Mouse (Mus musculus) MEL (cell line): ENCODE data around the gene Cps1. TPM values are rescaled to one million over a fixed set of nuclear protein-coding genes. Genes with fewer than 3 reads are reported as not detected.

Experiments used
- DNase-seq: peaks from one replicate; pipeline ENCODE4 v3.0.0; 2011; ENCODE audit warnings: low read depth, low spot score
- H3K27ac ChIP-seq: 2 replicates; pipeline ENCODE4 v1.5.1; 2012; ENCODE audit warnings: low read depth, mild to moderate bottlenecking, control low read depth, low read length, moderate library complexity; ENCODE audit not compliant: control insufficient read depth
- H3K27me3 ChIP-seq, 2 experiments: fragments of 150-350 bp in 1 of 2; sonication (generic) in 1 of 2; 2 replicates each; pipeline ENCODE4 v1.6.1; 2012; ENCODE audit warnings: low read length in 2 of 2, mild to moderate bottlenecking in 2 of 2, improper control_type of control experiment in 1 of 2, moderate library complexity in 1 of 2; ENCODE audit not compliant: insufficient read depth in 2 of 2, control insufficient read depth in 1 of 2
- H3K36me3 ChIP-seq, 2 experiments: 2 replicates each; pipeline ENCODE4 v1.6.1; 2012 to 2014; ENCODE audit warnings: low read length in 2 of 2, improper control_type of control experiment in 1 of 2, inconsistent platforms in 1 of 2, mild to moderate bottlenecking in 1 of 2; ENCODE audit not compliant: insufficient read depth in 2 of 2, control insufficient read depth in 1 of 2
- H3K4me1 ChIP-seq, 2 experiments: fragments of 150-350 bp in 1 of 2; sonication (generic) in 1 of 2; 2 replicates each; pipeline ENCODE4 v1.6.1; 2012; ENCODE audit warnings: low read length in 2 of 2, improper control_type of control experiment in 1 of 2, mild to moderate bottlenecking in 1 of 2; ENCODE audit not compliant: insufficient read depth in 2 of 2, control insufficient read depth in 1 of 2
- H3K4me3 ChIP-seq, 2 experiments: fragments of 150-350 bp in 1 of 2; sonication (generic) in 1 of 2; 2 replicates each; pipeline ENCODE4 v1.5.1; 2012; ENCODE audit warnings: low read depth in 2 of 2, low read length in 2 of 2, mild to moderate bottlenecking in 2 of 2, moderate library complexity in 2 of 2, control low read depth in 1 of 2, improper control_type of control experiment in 1 of 2; ENCODE audit not compliant: control insufficient read depth in 1 of 2, insufficient read depth in 1 of 2
- H3K79me2 ChIP-seq: 2 replicates; pipeline ENCODE4 v1.6.1; 2012; ENCODE audit warnings: mild to moderate bottlenecking, low read length, moderate library complexity; ENCODE audit not compliant: control insufficient read depth, poor library complexity, insufficient read depth
- H3K9ac ChIP-seq: 2 replicates; pipeline ENCODE4 v1.6.1; 2012; ENCODE audit warnings: low read depth, mild to moderate bottlenecking, control low read depth, low read length, moderate library complexity; ENCODE audit not compliant: control insufficient read depth, poor library complexity, severe bottlenecking
- H3K9me3 ChIP-seq: fragments of 150-350 bp; sonication (generic); replicated peaks from 2 replicates; pipeline ENCODE4 v1.6.1; 2012; ENCODE audit warnings: mild to moderate bottlenecking, low read length, improper control_type of control experiment, moderate library complexity; ENCODE audit not compliant: insufficient read depth
- CHD2 ChIP-seq: IDR thresholded peaks from 2 replicates; pipeline ENCODE4 v1.6.1; 2011; ENCODE audit warnings: low read length, improper control_type of control experiment
- CTCF ChIP-seq, 3 experiments: IDR thresholded peaks in 2 of 3; conservative IDR thresholded peaks in 1 of 3; 2 replicates each; pipeline ENCODE4 v1.5.1; 2011 to 2012; ENCODE audit warnings: low read length in 3 of 3, low read depth in 2 of 3, mild to moderate bottlenecking in 2 of 3, improper control_type of control experiment in 1 of 3, inconsistent platforms in 1 of 3, mixed read lengths in 1 of 3, moderate library complexity in 1 of 3; ENCODE audit not compliant: control insufficient read depth in 1 of 3, insufficient read depth in 1 of 3, poor library complexity in 1 of 3, severe bottlenecking in 1 of 3
- E2F4 ChIP-seq: IDR thresholded peaks from 2 replicates; pipeline ENCODE4 v1.6.1; 2011; ENCODE audit warnings: low read depth, low read length, improper control_type of control experiment, borderline replicate concordance
- ELF1 ChIP-seq: IDR thresholded peaks from 2 replicates; pipeline ENCODE4 v1.6.1; 2014; ENCODE audit warnings: low read depth, mild to moderate bottlenecking, inconsistent platforms, low read length, improper control_type of control experiment, moderate library complexity
- GABPA ChIP-seq: IDR thresholded peaks from 2 replicates; pipeline ENCODE4 v1.6.1; 2012; ENCODE audit warnings: low read depth, mild to moderate bottlenecking, inconsistent platforms, low read length, improper control_type of control experiment, moderate library complexity
- GATA1 ChIP-seq: IDR thresholded peaks from 2 replicates; pipeline ENCODE4 v1.6.1; 2011; ENCODE audit warnings: low read depth, low read length, improper control_type of control experiment
- JUND ChIP-seq: IDR thresholded peaks from 2 replicates; pipeline ENCODE4 v1.6.1; 2011; ENCODE audit warnings: low read depth, mild to moderate bottlenecking, improper control_type of control experiment, low read length
- KAT2A ChIP-seq: conservative IDR thresholded peaks from 2 replicates; pipeline ENCODE4 v1.6.1; 2012; ENCODE audit warnings: low read depth, low read length, improper control_type of control experiment, inconsistent platforms
- MAFK ChIP-seq: IDR thresholded peaks from 2 replicates; pipeline ENCODE4 v1.6.1; 2011; ENCODE audit warnings: low read depth, mild to moderate bottlenecking, low read length, improper control_type of control experiment, borderline replicate concordance
- MAZ ChIP-seq: IDR thresholded peaks from 2 replicates; pipeline ENCODE4 v1.6.1; 2012; ENCODE audit warnings: low read depth, mild to moderate bottlenecking, inconsistent platforms, low read length, improper control_type of control experiment
- MEF2A ChIP-seq: IDR thresholded peaks from 2 replicates; pipeline ENCODE4 v1.6.1; 2014; ENCODE audit warnings: low read depth, mild to moderate bottlenecking, inconsistent platforms, low read length, improper control_type of control experiment; ENCODE audit not compliant: poor library complexity, insufficient replicate concordance, severe bottlenecking; ENCODE audit errors: extremely low read depth
- MXI1 ChIP-seq: IDR thresholded peaks from 2 replicates; pipeline ENCODE4 v1.6.1; 2011; ENCODE audit warnings: mild to moderate bottlenecking, low read depth, low read length, improper control_type of control experiment
- MYB ChIP-seq: IDR thresholded peaks from 2 replicates; pipeline ENCODE4 v1.6.1; 2011; ENCODE audit warnings: mild to moderate bottlenecking, low read depth, low read length, improper control_type of control experiment
- MYC ChIP-seq: IDR thresholded peaks from 2 replicates; pipeline ENCODE4 v1.6.1; 2011; ENCODE audit warnings: low read depth, mild to moderate bottlenecking, low read length, improper control_type of control experiment, moderate library complexity
- NELFE ChIP-seq: IDR thresholded peaks from 2 replicates; pipeline ENCODE4 v1.6.1; 2011; ENCODE audit warnings: low read depth, low read length, improper control_type of control experiment
- NRF1 ChIP-seq: IDR thresholded peaks from 2 replicates; pipeline ENCODE4 v1.6.1; 2014; ENCODE audit warnings: low read depth, mild to moderate bottlenecking, inconsistent platforms, low read length, improper control_type of control experiment, moderate library complexity; ENCODE audit not compliant: poor library complexity, insufficient read depth, severe bottlenecking
- POLR2A ChIP-seq, 2 experiments: IDR thresholded peaks; 2 replicates each; pipeline ENCODE4 v1.6.1; 2011 to 2012; ENCODE audit warnings: low read length in 2 of 2, mild to moderate bottlenecking in 2 of 2, control low read depth in 1 of 2, improper control_type of control experiment in 1 of 2, low read depth in 1 of 2, moderate library complexity in 1 of 2; ENCODE audit not compliant: control insufficient read depth in 1 of 2, insufficient read depth in 1 of 2, poor library complexity in 1 of 2
- POLR2AphosphoS2 ChIP-seq: IDR thresholded peaks from 2 replicates; pipeline ENCODE4 v1.6.1; 2011; ENCODE audit warnings: low read length, improper control_type of control experiment
- RCOR1 ChIP-seq: IDR thresholded peaks from 2 replicates; pipeline ENCODE4 v1.6.1; 2012; ENCODE audit warnings: low read depth, mild to moderate bottlenecking, inconsistent platforms, low read length, improper control_type of control experiment
- SIN3A ChIP-seq: IDR thresholded peaks from 2 replicates; pipeline ENCODE4 v1.6.1; 2012; ENCODE audit warnings: low read length, improper control_type of control experiment, inconsistent platforms
- SMC3 ChIP-seq: IDR thresholded peaks from 2 replicates; pipeline ENCODE4 v1.6.1; 2011; ENCODE audit warnings: low read depth, low read length, improper control_type of control experiment
- TAL1 ChIP-seq: IDR thresholded peaks from 2 replicates; pipeline ENCODE4 v1.6.1; 2012; ENCODE audit warnings: mild to moderate bottlenecking, inconsistent platforms, low read length, moderate library complexity, mixed read lengths
- TBP ChIP-seq: IDR thresholded peaks from 2 replicates; pipeline ENCODE4 v1.8.0; 2011; ENCODE audit warnings: low read depth, low read length, improper control_type of control experiment
- TCF12 ChIP-seq: IDR thresholded peaks from 2 replicates; pipeline ENCODE4 v1.6.1; 2014; ENCODE audit warnings: low read depth, mild to moderate bottlenecking, inconsistent platforms, low read length, improper control_type of control experiment, moderate library complexity
- UBTF ChIP-seq: IDR thresholded peaks from 2 replicates; pipeline ENCODE4 v1.6.1; 2012; ENCODE audit warnings: low read depth, mild to moderate bottlenecking, inconsistent platforms, low read length, improper control_type of control experiment, moderate library complexity, borderline replicate concordance; ENCODE audit not compliant: insufficient read depth
- USF1 ChIP-seq: IDR thresholded peaks from 2 replicates; pipeline ENCODE4 v1.6.1; 2014; ENCODE audit warnings: low read depth, mild to moderate bottlenecking, inconsistent platforms, low read length, improper control_type of control experiment, moderate library complexity
- USF2 ChIP-seq, 2 experiments: IDR thresholded peaks; 2 replicates each; pipeline ENCODE4 v1.6.1; 2011 to 2012; ENCODE audit warnings: improper control_type of control experiment in 2 of 2, low read length in 2 of 2, borderline replicate concordance in 1 of 2, inconsistent platforms in 1 of 2, low read depth in 1 of 2, mild to moderate bottlenecking in 1 of 2; ENCODE audit not compliant: insufficient read depth in 1 of 2
- ZKSCAN1 ChIP-seq: IDR thresholded peaks from 2 replicates; pipeline ENCODE4 v1.6.1; 2012; ENCODE audit warnings: low read depth, mild to moderate bottlenecking, inconsistent platforms, low read length, improper control_type of control experiment, moderate library complexity
- ZNF384 ChIP-seq: IDR thresholded peaks from 2 replicates; pipeline ENCODE4 v1.6.1; 2012; ENCODE audit warnings: low read depth, mild to moderate bottlenecking, inconsistent platforms, low read length, improper control_type of control experiment
- polyA plus RNA-seq, 2 experiments: library from polyadenylated mRNA; stranded (reverse) in 1 of 2; unstranded in 1 of 2; fragments of >175 nt in 1 of 2; fragments of >200 nt in 1 of 2; gene quantifications; 2 replicates each; pipeline versions ENCODE4 v1.2.1 to v1.2.4; 2012; ENCODE audit warnings: low replicate concordance in 2 of 2, low read depth in 1 of 2; ENCODE audit not compliant: insufficient read length in 2 of 2, insufficient read depth in 1 of 2, missing spikeins in 1 of 2
- total RNA-seq: library from RNA; depleted of rRNA; stranded (reverse); fragments of 300-350 nt; gene quantifications from 2 replicates; pipeline ENCODE4 v1.2.3, GENCODE M21; 2012

Gene Cps1
- total and polyA plus RNA-seq, 3 experiments: not detected

DNA sequence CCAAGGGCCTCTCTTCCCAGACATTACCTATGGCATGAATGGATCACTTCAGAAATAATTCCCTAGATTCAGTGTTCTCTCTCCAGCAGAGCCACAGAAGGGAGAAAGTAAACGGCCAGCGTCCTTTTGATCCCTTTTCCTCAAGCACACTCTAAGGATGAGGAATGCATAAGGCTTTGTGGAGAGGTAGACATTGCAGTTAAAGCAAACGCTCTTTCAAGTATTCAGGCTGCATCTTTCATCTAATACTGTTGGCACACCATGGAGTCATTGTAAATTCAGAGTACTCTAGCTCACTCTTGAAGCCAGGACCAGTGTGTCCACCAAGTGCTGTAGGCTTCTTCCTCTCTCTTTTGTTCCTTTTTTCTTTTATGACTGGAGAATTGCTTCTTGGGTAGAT is 28.4 kb downstream of the Cps1 start:
- no peak for TF ChIP-seq GATA1
- TF ChIP-seq MYC: no peak
- TF ChIP-seq USF1: no peak
- no peak for TF ChIP-seq USF2 (IDR thresholded peaks at IDR 0.05; ENCODE audit: borderline replicate concordance in 1 of 2, insufficient read depth in 1 of 2, low read depth in 1 of 2, low read length in 2 of 2)
- no peak for TF ChIP-seq CHD2
- no peak for TF ChIP-seq CTCF (IDR thresholded peaks at IDR 0.05 in 2 of 3, conservative IDR thresholded peaks at IDR 0.05 in 1 of 3; ENCODE audit: control insufficient read depth in 1 of 3, insufficient read depth in 1 of 3, low read depth in 2 of 3, low read length in 3 of 3, poor library complexity in 1 of 3, severe bottlenecking in 1 of 3)
- no peak for TF ChIP-seq RCOR1
- TF ChIP-seq KAT2A: no peak
- no peak for TF ChIP-seq TAL1
- no peak for TF ChIP-seq ELF1
- TF ChIP-seq ZNF384: no peak
- no peak for TF ChIP-seq POLR2A (IDR thresholded peaks at IDR 0.05; ENCODE audit: control insufficient read depth in 1 of 2, insufficient read depth in 1 of 2, low read depth in 1 of 2, low read length in 2 of 2, poor library complexity in 1 of 2)
- no peak for TF ChIP-seq MAZ
- no peak for TF ChIP-seq SMC3
- no peak for TF ChIP-seq NELFE
- no peak for TF ChIP-seq UBTF
- TF ChIP-seq TCF12: no peak
- no peak for TF ChIP-seq MYB
- TF ChIP-seq JUND: no peak
- TF ChIP-seq MEF2A: no peak
- TF ChIP-seq, all 39 proteins: peak for 0
- Histone ChIP-seq H3K27ac (no peak overlapping the region), H3K27me3 (no peaks in the 10 kb centered on the region; a peak in 1 of 4 replicates), H3K9ac (no peak overlapping the region), H3K9me3 (no peaks in the 10 kb centered on the region), H3K4me1 (no peaks in the 10 kb centered on the region), H3K79me2 (no peaks in the 10 kb centered on the region), H3K36me3 (no peaks in the 10 kb centered on the region), H3K4me3 (no peak overlapping the region)
- no peak for DNase-seq

DNA sequence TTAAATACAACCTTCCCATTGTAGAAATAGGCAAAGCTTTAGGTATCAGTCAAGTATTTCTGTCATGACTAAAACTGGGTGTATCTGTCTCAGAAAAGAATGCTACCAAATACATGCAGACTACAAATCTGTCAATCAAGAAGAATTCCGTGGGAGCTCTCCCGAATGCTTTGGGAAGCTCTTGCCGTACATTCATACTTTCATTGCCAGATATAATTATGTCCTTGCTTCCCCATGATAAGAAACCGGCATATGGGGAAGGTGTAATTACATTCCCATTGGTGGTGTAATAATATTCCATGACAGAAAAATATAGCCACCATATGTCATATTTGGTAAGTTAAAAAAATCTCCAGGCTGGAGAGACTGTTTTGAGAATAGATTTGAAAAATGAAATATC is 44.5 kb downstream of the Cps1 start:
- H3K27me3 ChIP-seq: no peaks in the 10 kb centered on the region
- DNase-seq: no peak

More for the DNA sequence above, 44.5 kb downstream of the Cps1 start:
- no peaks in the 10 kb centered on the region for H3K9me3 ChIP-seq
- H3K4me3 ChIP-seq: no peak overlapping the region
- no peak overlapping the region for H3K27ac ChIP-seq
- no peaks in the 10 kb centered on the region for H3K79me2 ChIP-seq
- no peak for TF ChIP-seq POLR2AphosphoS2
- no peak for TF ChIP-seq TAL1
- TF ChIP-seq GATA1: no peak
- no peak for TF ChIP-seq JUND
- TF ChIP-seq CTCF (IDR thresholded peaks at IDR 0.05 in 2 of 3, conservative IDR thresholded peaks at IDR 0.05 in 1 of 3; ENCODE audit: control insufficient read depth in 1 of 3, insufficient read depth in 1 of 3, low read depth in 2 of 3, low read length in 3 of 3, poor library complexity in 1 of 3, severe bottlenecking in 1 of 3): no peak
- no peak for TF ChIP-seq MXI1
- TF ChIP-seq MAFK: no peak
- TF ChIP-seq ZNF384: no peak
- TF ChIP-seq CHD2: no peak
- no peak for TF ChIP-seq NRF1
- no peak for TF ChIP-seq MYB
- no peak for TF ChIP-seq GABPA
- no peak for TF ChIP-seq UBTF
- TF ChIP-seq E2F4: no peak
- no peak for TF ChIP-seq USF1
- TF ChIP-seq SIN3A: no peak
- no peak for TF ChIP-seq RCOR1
- TF ChIP-seq ZKSCAN1: no peak
- TF ChIP-seq USF2 (IDR thresholded peaks at IDR 0.05; ENCODE audit: borderline replicate concordance in 1 of 2, insufficient read depth in 1 of 2, low read depth in 1 of 2, low read length in 2 of 2): no peak
- TF ChIP-seq TBP: no peak
- no peaks in the 10 kb centered on the region for H3K4me1 ChIP-seq
- H3K9ac ChIP-seq: no peak overlapping the region
- H3K36me3 ChIP-seq: no peaks in the 10 kb centered on the region
